Mouse (Mus musculus): ENCODE measurements around the gene Sst. TPM values are rescaled to one million over a fixed set of nuclear protein-coding genes. Genes with fewer than 3 reads are reported as not detected.

The Sst gene
- polyA plus RNA-seq, 1 experiment from 2014 or later = 0.85 TPM

DNA sequence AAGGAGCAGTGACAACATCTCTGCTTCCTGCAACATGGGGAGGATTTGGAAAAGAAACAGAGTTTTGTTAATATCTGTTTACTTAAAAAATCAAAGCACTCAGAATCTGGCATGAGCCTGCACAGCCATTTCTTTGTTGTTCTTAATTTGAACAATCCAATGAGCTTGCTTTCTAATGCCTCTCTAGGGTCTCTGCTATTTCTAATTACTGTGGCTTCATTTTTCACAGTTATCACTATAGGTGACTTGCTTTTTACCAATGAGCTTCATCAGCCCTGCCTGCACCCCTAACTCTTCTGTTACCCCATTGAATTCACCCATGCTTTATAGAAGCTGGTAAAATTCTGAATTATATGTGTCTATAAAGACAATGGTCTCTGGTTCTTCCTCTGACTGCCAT lies 41.0 kb downstream of the Sst start:
- Histone ChIP-seq H3K36me3 (ENCODE audit: control insufficient read depth, insufficient read depth, low read length) (no peaks in the 10 kb centered on the region), H3K9me3 (ENCODE audit: control insufficient read depth, low read depth, low read length) (no peaks in the 10 kb centered on the region), H3K9ac (replicated peaks; ENCODE audit: low read depth, low read length) (no peak overlapping the region), H3K4me1 (ENCODE audit: control insufficient read depth, insufficient read depth, low read length) (no peaks in the 10 kb centered on the region), H3K4me3 (ENCODE audit: low read depth, low read length) (no peak overlapping the region), H3K27me3 (ENCODE audit: control insufficient read depth, insufficient read depth, low read length) (no peaks in the 10 kb centered on the region), H3K4me2 (replicated peaks; ENCODE audit: low read depth, low read length) (no peak overlapping the region), H3K27ac (ENCODE audit: low read length) (no peak overlapping the region)
- no peak for ATAC-seq (ENCODE audit: insufficient number of reproducible peaks, insufficient read depth, low FRiP score, low read depth)

DNA sequence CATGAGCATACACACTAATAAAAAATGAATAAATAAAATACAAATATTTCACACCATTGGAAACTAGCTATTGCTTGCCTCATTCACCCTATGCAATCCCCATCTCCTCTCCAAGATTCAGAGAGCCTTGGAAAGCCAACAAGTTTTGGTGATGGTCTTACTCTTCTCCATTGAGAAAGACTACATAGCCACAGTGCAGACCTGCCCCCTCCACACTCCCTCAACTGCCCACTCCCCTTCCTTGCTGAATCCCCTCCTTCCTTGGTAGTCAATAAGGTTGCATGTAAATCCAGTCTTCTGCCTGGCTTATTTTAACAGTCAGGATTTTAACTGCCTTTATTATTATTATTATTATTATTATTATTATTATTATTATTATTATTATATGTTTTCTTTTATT lies 41.6 kb downstream of the Sst start:
- no peaks in the 10 kb centered on the region for H3K4me1 ChIP-seq (ENCODE audit: control insufficient read depth, insufficient read depth, low read length)
- no peaks in the 10 kb centered on the region for H3K36me3 ChIP-seq (ENCODE audit: control insufficient read depth, insufficient read depth, low read length)
- H3K27me3 ChIP-seq (ENCODE audit: control insufficient read depth, insufficient read depth, low read length) = no peaks in the 10 kb centered on the region
- no peaks in the 10 kb centered on the region for H3K9me3 ChIP-seq (ENCODE audit: control insufficient read depth, low read depth, low read length)
- H3K4me3 ChIP-seq (ENCODE audit: low read depth, low read length) = no peak overlapping the region
- no peak overlapping the region for H3K4me2 ChIP-seq (replicated peaks; ENCODE audit: low read depth, low read length)
- H3K27ac ChIP-seq (ENCODE audit: low read length) = no peak overlapping the region
- no peak overlapping the region for H3K9ac ChIP-seq (replicated peaks; ENCODE audit: low read depth, low read length)
- ATAC-seq (ENCODE audit: insufficient number of reproducible peaks, insufficient read depth, low FRiP score, low read depth) = no peak

DNA sequence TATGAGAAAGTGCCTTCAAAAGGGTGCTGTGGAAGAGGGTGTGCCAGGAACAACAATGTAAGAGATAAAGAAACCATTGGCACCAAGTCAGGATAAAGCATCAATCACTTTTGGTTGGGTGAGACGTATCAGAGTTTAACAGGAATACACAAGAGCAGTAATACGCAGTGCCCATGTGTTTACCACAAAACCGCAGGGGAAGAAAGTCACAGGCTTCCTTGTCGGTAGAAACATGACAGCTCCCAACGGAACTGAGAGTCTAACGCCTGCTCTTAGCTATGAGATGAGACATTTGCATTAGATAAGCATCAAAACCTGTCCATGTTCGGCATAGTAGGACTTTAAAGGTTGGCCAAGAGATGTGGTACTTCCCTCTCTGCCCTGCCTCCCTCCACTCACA lies 46.1 kb downstream of the Sst start:
- 77% methylated on average over 7 of the region's 7 CpGs for WGBS
- Histone ChIP-seq H3K9ac (replicated peaks; ENCODE audit: low read depth, low read length) (no peak overlapping the region), H3K27me3 (ENCODE audit: control insufficient read depth, insufficient read depth, low read length) (no peaks in the 10 kb centered on the region), H3K9me3 (ENCODE audit: control insufficient read depth, low read depth, low read length) (no peaks in the 10 kb centered on the region), H3K36me3 (ENCODE audit: control insufficient read depth, insufficient read depth, low read length) (no peaks in the 10 kb centered on the region), H3K4me3 (ENCODE audit: low read depth, low read length) (no peak overlapping the region), H3K4me1 (ENCODE audit: control insufficient read depth, insufficient read depth, low read length) (no peaks in the 10 kb centered on the region), H3K4me2 (replicated peaks; ENCODE audit: low read depth, low read length) (no peak overlapping the region), H3K27ac (ENCODE audit: low read length) (no peak overlapping the region)
- no peak for ATAC-seq (ENCODE audit: insufficient number of reproducible peaks, insufficient read depth, low FRiP score, low read depth)

DNA sequence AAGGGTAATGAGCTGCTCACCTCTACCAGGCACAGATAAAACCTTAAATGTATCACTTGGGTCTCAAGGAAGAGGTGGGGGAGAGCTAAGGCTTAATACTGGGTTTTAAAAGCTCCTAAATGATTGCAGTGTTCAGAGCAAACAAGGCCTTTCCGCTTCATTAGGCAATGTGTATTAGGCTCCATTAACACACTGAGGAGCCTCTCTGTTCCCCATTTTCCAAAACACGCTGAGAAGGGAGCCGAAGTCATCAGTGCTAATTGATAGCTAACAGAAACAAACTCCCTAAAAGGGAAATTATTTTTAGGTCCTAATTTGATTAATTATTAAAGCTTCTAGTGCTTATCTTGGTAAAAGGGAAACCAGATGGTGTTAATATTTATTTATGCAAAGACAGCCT lies 48.1 kb downstream of the Sst start:
- H3K4me1 ChIP-seq (ENCODE audit: control insufficient read depth, insufficient read depth, low read length) = no peaks in the 10 kb centered on the region
- no peak for ATAC-seq (ENCODE audit: insufficient number of reproducible peaks, insufficient read depth, low FRiP score, low read depth)
- no peak overlapping the region for H3K9ac ChIP-seq (replicated peaks; ENCODE audit: low read depth, low read length)
- no peak overlapping the region for H3K4me2 ChIP-seq (replicated peaks; ENCODE audit: low read depth, low read length)
- no peak overlapping the region for H3K27ac ChIP-seq (ENCODE audit: low read length)
- no peaks in the 10 kb centered on the region for H3K27me3 ChIP-seq (ENCODE audit: control insufficient read depth, insufficient read depth, low read length)
- no peaks in the 10 kb centered on the region for H3K36me3 ChIP-seq (ENCODE audit: control insufficient read depth, insufficient read depth, low read length)
- WGBS = 47% methylated on average over 3 of the region's 3 CpGs
- H3K9me3 ChIP-seq (ENCODE audit: control insufficient read depth, low read depth, low read length) = no peaks in the 10 kb centered on the region
- H3K4me3 ChIP-seq (ENCODE audit: low read depth, low read length) = no peak overlapping the region

Other genes starting within 250 kb of the Sst start
- not detected in 2 replicates for gene Rtp2, start 41.4 kb upstream of the Sst start, polyA plus RNA-seq (2014; fragmentation: Nextera tagmentation; extraction: Ambion mirVana)
- gene Gm37419, start 97.5 kb upstream of the Sst start, polyA plus RNA-seq (2014; fragmentation: Nextera tagmentation; extraction: Ambion mirVana) = not detected in 2 replicates
- gene Bcl6, start 97.9 kb upstream of the Sst start, polyA plus RNA-seq (2014; fragmentation: Nextera tagmentation; extraction: Ambion mirVana) = 1.4 and 1.5 TPM in 2 replicates

Measured in stomach, embryonic 14.5 days (tissue).